In the genomic region with DNA sequence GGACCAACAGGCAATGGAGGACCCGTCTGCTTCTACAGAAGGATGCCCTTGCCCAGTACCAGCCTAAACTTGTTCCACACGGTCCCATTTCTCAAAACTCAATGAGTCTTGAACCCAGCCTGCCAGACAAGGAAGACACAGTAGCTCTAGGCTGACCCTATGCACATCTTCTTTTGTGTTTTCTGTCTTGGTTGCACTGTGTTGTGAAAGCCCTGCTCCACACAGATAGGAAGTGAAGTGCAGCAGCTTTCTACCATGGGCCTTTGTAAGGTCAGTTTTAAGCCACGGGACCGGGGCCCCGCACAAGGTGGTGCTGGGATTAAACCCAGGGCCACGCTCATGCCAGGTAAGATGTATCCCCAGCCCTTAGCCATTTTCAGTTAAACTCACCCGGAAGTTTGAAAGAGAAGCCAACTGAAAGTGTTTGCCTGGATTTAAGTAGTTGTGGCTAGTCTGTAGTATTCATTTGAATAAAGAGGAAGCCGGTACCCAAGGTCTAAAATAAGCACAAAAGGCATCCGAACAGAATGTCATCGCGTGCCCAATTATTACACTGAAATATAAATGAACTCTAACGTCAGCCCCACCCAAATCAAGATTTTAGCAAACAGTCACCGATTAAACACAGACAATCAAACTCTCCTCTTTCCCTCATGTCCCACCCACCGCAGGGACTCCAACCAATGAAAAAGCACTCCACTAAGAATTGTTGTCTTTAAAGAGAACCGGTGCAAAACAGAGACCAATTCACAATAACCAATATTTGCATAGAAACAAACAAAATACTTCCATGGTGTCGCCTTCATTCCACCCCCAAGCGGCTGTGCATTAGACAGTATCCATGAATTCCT, we compare ENCODE assay signal across 12 mouse cellular contexts. TPM values are rescaled to one million over a fixed set of nuclear protein-coding genes. Genes with fewer than 3 reads are reported as not detected.
DNase-seq lines count a peak whose midpoint lies in the region; ATAC-seq lines count a peak whose summit lies in the region.
"Had no signal": no experiment of that assay in that cellular context is flagged by ENCODE, and none has a peak within 500 bp of the region (broad histone marks: within the 10 kb centered on the region; RNA-seq: fewer than 3 reads in every experiment).

No protein-coding gene starts in this region.

- H3K9ac ChIP-seq in liver, embryonic 15.5 days = no peak overlapping the region
- H3K9ac ChIP-seq in liver, embryonic 12.5 days = no peak overlapping the region
- no peak overlapping the region for H3K9ac ChIP-seq in midbrain, embryonic 13.5 days (replicated peaks)
- H3K9ac ChIP-seq: hindbrain, embryonic 13.5 days; neural tube, embryonic 15.5 days had no signal

- peak overlapping the region; percentile 27 for H3K4me2 ChIP-seq in liver, embryonic 15.5 days
- no peak overlapping the region for H3K4me2 ChIP-seq in liver, embryonic 12.5 days
- no peak overlapping the region for H3K4me2 ChIP-seq in midbrain, embryonic 13.5 days (replicated peaks)
- H3K4me2 ChIP-seq: hindbrain, embryonic 13.5 days; neural tube, embryonic 15.5 days had no signal

- H3K36me3 ChIP-seq in liver, embryonic 15.5 days (replicated peaks) = no peaks in the 10 kb centered on the region
- H3K36me3 ChIP-seq in liver, embryonic 12.5 days = no peaks in the 10 kb centered on the region
- H3K36me3 ChIP-seq in midbrain, embryonic 13.5 days = no peaks in the 10 kb centered on the region
- H3K36me3 ChIP-seq: hindbrain, embryonic 13.5 days; neural tube, embryonic 15.5 days had no signal

- peak; percentile 34 for DNase-seq in thymus, postnatal 0 days (ENCODE audit: low spot score)
- DNase-seq: midbrain, embryonic 14.5 days; right cerebral cortex, postnatal 25 days had no signal

- H3K4me1 ChIP-seq in liver, embryonic 15.5 days (replicated peaks) = peaks cover 13% of the 10 kb centered on the region; the same call in 1 of the 2 replicates
- peaks cover 5% of the 10 kb centered on the region; the same call in 1 of the 2 replicates for H3K4me1 ChIP-seq in liver, embryonic 12.5 days
- H3K4me1 ChIP-seq in midbrain, embryonic 13.5 days (replicated peaks) = peaks cover 16% of the 10 kb centered on the region

- no peak for ATAC-seq in liver, embryonic 15.5 days (ENCODE audit: insufficient read depth)
- ATAC-seq in liver, embryonic 12.5 days = no peak
- peak; percentile 69 for ATAC-seq in CD4-positive, CD25-positive, alpha-beta regulatory T cell, adult 4 months
- ATAC-seq in hematopoietic stem cell, adult 5-6 weeks (replicated peaks in 1 of 2; ENCODE audit: insufficient read depth in 1 of 2, low FRiP score in 2 of 2, low TSS enrichment in 1 of 2, low read depth in 1 of 2, poor library complexity in 2 of 2, severe bottlenecking in 2 of 2) = peak; percentile 36 to 41; a peak in 3 of 4 replicates
- no peak for ATAC-seq in midbrain, embryonic 13.5 days
- no peak for ATAC-seq in erythroblast, adult 5-6 weeks (replicated peaks; ENCODE audit: low FRiP score, poor library complexity, severe bottlenecking)

- H3K9me3 ChIP-seq in liver, embryonic 15.5 days (replicated peaks) = no peaks in the 10 kb centered on the region
- no peaks in the 10 kb centered on the region for H3K9me3 ChIP-seq in liver, embryonic 12.5 days (replicated peaks)
- H3K9me3 ChIP-seq in midbrain, embryonic 13.5 days = no peaks in the 10 kb centered on the region
- H3K9me3 ChIP-seq: hindbrain, embryonic 13.5 days; neural tube, embryonic 15.5 days had no signal

- 0 out of 2 replicates have a peak, but pooled peaks cover 8% of the 10 kb centered on the region for H3K27me3 ChIP-seq in liver, embryonic 15.5 days
- H3K27me3 ChIP-seq in liver, embryonic 12.5 days (replicated peaks) = no peaks in the 10 kb centered on the region
- H3K27me3 ChIP-seq in midbrain, embryonic 13.5 days = 0 out of 2 replicates have a peak, but pooled peaks cover 3% of the 10 kb centered on the region
- H3K27me3 ChIP-seq: hindbrain, embryonic 13.5 days; neural tube, embryonic 15.5 days had no signal

- H3K4me3 ChIP-seq in liver, embryonic 15.5 days (replicated peaks) = no peak overlapping the region
- no peak overlapping the region for H3K4me3 ChIP-seq in liver, embryonic 12.5 days
- no peak overlapping the region for H3K4me3 ChIP-seq in midbrain, embryonic 13.5 days (replicated peaks)
- H3K4me3 ChIP-seq: erythroblast, embryonic 14.5 days; hindbrain, embryonic 13.5 days; neural tube, embryonic 15.5 days had no signal

- peak overlapping the region; percentile 55 for H3K27ac ChIP-seq in liver, embryonic 15.5 days (replicated peaks)
- H3K27ac ChIP-seq in liver, embryonic 12.5 days = no peak overlapping the region
- H3K27ac ChIP-seq in midbrain, embryonic 13.5 days = no peak overlapping the region
- H3K27ac ChIP-seq: hindbrain, embryonic 13.5 days; neural tube, embryonic 15.5 days had no signal

- 36% methylated on average over 17 of the region's 17 CpGs for WGBS in liver, embryonic 15.5 days (ENCODE audit: insufficient replicate concordance)
- WGBS in liver, embryonic 12.5 days (ENCODE audit: insufficient replicate concordance) = 41% methylated on average over 17 of the region's 17 CpGs
- 74% methylated on average over 17 of the region's 17 CpGs for WGBS in midbrain, embryonic 13.5 days

RNA-seq across cellular contexts. Expression of a gene that starts 23.4 kb away (rescaled TPM):
- polyA plus RNA-seq in liver, embryonic 15.5 days (2015; fragmentation: Nextera tagmentation; extraction: Ambion mirVana) = 134 and 144 TPM in 2 replicates
- 76.8 and 80.4 TPM in 2 replicates for polyA plus RNA-seq in liver, embryonic 12.5 days (2016; fragmentation: Nextera tagmentation; extraction: Ambion mirVana)
- polyA plus RNA-seq in CD4-positive, CD25-positive, alpha-beta regulatory T cell, adult 4 months (2017; shearing (Covaris generic)) = 10 to 100 TPM; 27.3 to 33.1 TPM
- 19.8 and 34.2 TPM in 2 replicates for total RNA-seq in hematopoietic stem cell, adult 5-6 weeks (2017)
- polyA plus RNA-seq in thymus, postnatal 0 days (2015; fragmentation: Nextera tagmentation; extraction: Ambion mirVana) = 139 TPM in 2 replicates
- 14.1 and 18.0 TPM in 2 replicates for polyA plus RNA-seq in midbrain, embryonic 13.5 days (2015; fragmentation: Nextera tagmentation; extraction: Ambion mirVana)
- 15.0 and 16.7 TPM in 2 replicates for total RNA-seq in erythroblast, adult 5-6 weeks (2015; ENCODE audit: low replicate concordance)
- 19.7 and 23.1 TPM in 2 replicates for total RNA-seq in erythroblast, adult 5-6 weeks (2017; ENCODE audit: low replicate concordance)

RNA-seq across cellular contexts. Expression of a gene that starts 31.9 kb away (rescaled TPM):
- polyA plus RNA-seq in liver, embryonic 15.5 days (2015; fragmentation: Nextera tagmentation; extraction: Ambion mirVana) = 104 and 111 TPM in 2 replicates
- 141 and 143 TPM in 2 replicates for polyA plus RNA-seq in liver, embryonic 12.5 days (2016; fragmentation: Nextera tagmentation; extraction: Ambion mirVana)
- 100 to 1,000 TPM in 1 of 2 experiments, 10 to 100 TPM in 1; 86.1 to 124 TPM for polyA plus RNA-seq in CD4-positive, CD25-positive, alpha-beta regulatory T cell, adult 4 months (2017; shearing (Covaris generic))
- 117 and 158 TPM in 2 replicates for total RNA-seq in hematopoietic stem cell, adult 5-6 weeks (2017)
- 309 and 366 TPM in 2 replicates for polyA plus RNA-seq in thymus, postnatal 0 days (2015; fragmentation: Nextera tagmentation; extraction: Ambion mirVana)
- polyA plus RNA-seq in midbrain, embryonic 13.5 days (2015; fragmentation: Nextera tagmentation; extraction: Ambion mirVana) = 419 and 463 TPM in 2 replicates
- total RNA-seq in erythroblast, adult 5-6 weeks (2015; ENCODE audit: low replicate concordance) = 58.4 and 62.1 TPM in 2 replicates
- 61.2 and 131 TPM in 2 replicates for total RNA-seq in erythroblast, adult 5-6 weeks (2017; ENCODE audit: low replicate concordance)

Comparison
In these comparisons a context has a peak if more than half of its experiments do, and no peak if none do; other contexts are left out.
1. ATAC-seq: peak in CD4-positive, CD25-positive, alpha-beta regulatory T cell, adult 4 months (single experiment) and hematopoietic stem cell, adult 5-6 weeks (2 of 2); none in liver, embryonic 15.5 days (single experiment), liver, embryonic 12.5 days (single experiment), midbrain, embryonic 13.5 days (single experiment) and erythroblast, adult 5-6 weeks (single experiment).